Mouse (Mus musculus) embryonic fibroblast, embryonic 13.5 days (primary cell): Measurements from ENCODE around the gene Ssh3.

Source experiments
- CTCF ChIP-seq: IDR thresholded peaks from 2 replicates; pipeline ENCODE4 v1.5.1; 2011; ENCODE audit warnings: mild to moderate bottlenecking, control low read depth, low read length, moderate library complexity, borderline replicate concordance; ENCODE audit not compliant: insufficient read depth
- POLR2A ChIP-seq: IDR thresholded peaks from 2 replicates; pipeline ENCODE4 v1.6.1; 2011; ENCODE audit warnings: low read depth, mild to moderate bottlenecking, control low read depth, low read length, moderate library complexity

DNA sequence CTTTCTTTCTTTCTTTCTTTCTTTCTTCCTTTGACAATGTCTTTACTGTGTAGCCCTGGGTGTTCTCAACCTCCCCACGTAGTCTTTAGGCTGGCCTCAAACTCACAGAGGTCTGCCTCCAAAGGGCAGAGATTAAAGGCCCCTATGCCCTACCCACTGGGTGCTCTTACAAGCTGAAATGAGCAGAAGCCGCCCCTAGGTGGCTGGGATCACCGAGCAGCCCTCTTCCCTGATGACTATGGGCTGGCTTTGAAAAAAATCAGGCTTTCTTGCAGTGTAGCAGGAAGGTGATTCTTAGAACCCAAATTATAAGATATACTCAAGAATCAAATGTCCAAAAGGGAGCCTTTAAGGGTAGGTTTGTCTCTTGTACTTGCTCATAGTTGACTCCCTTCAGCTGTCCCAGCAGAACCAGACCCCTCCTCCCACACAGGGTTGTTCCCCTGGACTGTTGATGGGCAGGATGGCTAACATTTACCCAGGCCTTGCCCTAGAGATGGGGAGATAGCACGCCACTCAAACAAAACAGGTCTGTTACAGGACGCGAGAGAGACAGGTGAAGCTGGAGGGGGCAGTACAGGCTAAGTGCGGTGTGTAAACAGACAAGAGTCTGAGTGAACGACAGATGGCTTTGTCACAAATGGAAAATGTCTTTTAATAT, 7.8 kb downstream of the Ssh3 start:
- no peak for TF ChIP-seq CTCF
- TF ChIP-seq POLR2A, result no peak
